Mouse (Mus musculus) lung, adult 2 months (tissue): ENCODE results near the gene Gja3.

ENCODE experiments used
- CTCF ChIP-seq: fragments of 200-500 bp; IDR thresholded peaks from 2 replicates; pipeline ENCODE4 v1.5.1; 2011; ENCODE audit warnings: mild to moderate bottlenecking, low read length, control low read depth; ENCODE audit not compliant: insufficient read depth
- POLR2A ChIP-seq: fragments of 200-500 bp; IDR thresholded peaks from 2 replicates; pipeline ENCODE4 v1.6.1; 2011; ENCODE audit warnings: low read depth, mild to moderate bottlenecking, control low read depth, low read length, borderline replicate concordance; ENCODE audit errors: extremely low read depth

- TF ChIP-seq CTCF (no peak), POLR2A (no peak)
These were observed 45.2 kb upstream of the Gja3 start for GRCm38 (mm10) chr14:57103121-57103520.
